Mouse (Mus musculus) embryonic fibroblast, embryonic 13.5 days (primary cell): ENCODE results near the gene Sun5. TPM values are rescaled to one million over a fixed set of nuclear protein-coding genes. Genes with fewer than 3 reads are reported as not detected.
"Not testable (repeated sequence)": the region's sequence is repeated elsewhere in the genome, so short reads cannot be mapped to it uniquely, and the experiment has no call there.

Experiments used
- H3K27ac ChIP-seq: 2 replicates; pipeline ENCODE4 v1.5.1; 2012; ENCODE audit warnings: low read length, control low read depth, inconsistent platforms; ENCODE audit not compliant: insufficient read depth
- H3K4me1 ChIP-seq: 2 replicates; pipeline ENCODE4 v1.6.1; 2011; ENCODE audit warnings: low read length; ENCODE audit not compliant: control insufficient read depth, insufficient read depth
- H3K4me3 ChIP-seq: 2 replicates; pipeline ENCODE4 v1.5.1; 2011; ENCODE audit warnings: mild to moderate bottlenecking, control low read depth, low read length; ENCODE audit not compliant: insufficient read depth
- CTCF ChIP-seq: IDR thresholded peaks from 2 replicates; pipeline ENCODE4 v1.5.1; 2011; ENCODE audit warnings: mild to moderate bottlenecking, control low read depth, low read length, moderate library complexity, borderline replicate concordance; ENCODE audit not compliant: insufficient read depth
- POLR2A ChIP-seq: IDR thresholded peaks from 2 replicates; pipeline ENCODE4 v1.6.1; 2011; ENCODE audit warnings: low read depth, mild to moderate bottlenecking, control low read depth, low read length, moderate library complexity
- polyA plus RNA-seq: library from polyadenylated mRNA; stranded (reverse); fragments of >200 nt; gene quantifications from 2 replicates; pipeline ENCODE4 v1.2.4, GENCODE M21; 2011; ENCODE audit warnings: low read depth; ENCODE audit not compliant: missing spikeins, insufficient read length

Sun5 gene
- polyA plus RNA-seq, 1 experiment: not detected

GRCm38 (mm10) chr2:153809921-153810320 is 61.0 kb downstream of the Sun5 start:
- Histone ChIP-seq H3K4me1 (no peaks in the 10 kb centered on the region), H3K4me3 (no peak overlapping the region), H3K27ac (no peak overlapping the region)
- TF ChIP-seq POLR2A (no peak), CTCF (no peak)

GRCm38 (mm10) chr2:153808841-153809240 is 62.0 kb downstream of the Sun5 start:
- Histone ChIP-seq H3K4me1 (no peaks in the 10 kb centered on the region), H3K27ac (no peak overlapping the region), H3K4me3 (no peak overlapping the region)
- TF ChIP-seq POLR2A (no peak), CTCF (no peak)

GRCm38 (mm10) chr2:153808146-153808545 is 62.7 kb downstream of the Sun5 start:
- Histone ChIP-seq H3K4me3 (no peak overlapping the region), H3K27ac (no peak overlapping the region), H3K4me1 (no peaks in the 10 kb centered on the region)
- no peak for TF ChIP-seq CTCF

GRCm38 (mm10) chr2:153807464-153807863 is 63.4 kb downstream of the Sun5 start:
- H3K4me1 ChIP-seq, H3K4me3 ChIP-seq, H3K27ac ChIP-seq: not testable (repeated sequence)
- peak; percentile 70; the same call in 1 of the 2 replicates for TF ChIP-seq CTCF

Other genes with a start within 250 kb of the Sun5 start
- 34.3 and 35.9 TPM in 2 replicates for gene Commd7, start 238.3 kb downstream of the Sun5 start, polyA plus RNA-seq
- 1.2 and 1.8 TPM in 2 replicates for gene Dnmt3b, start 221.6 kb downstream of the Sun5 start, polyA plus RNA-seq
- not detected in 2 replicates for gene Dnmt3c, start 174.4 kb downstream of the Sun5 start, polyA plus RNA-seq
- 170 and 199 TPM in 2 replicates for gene Mapre1, start 129.8 kb downstream of the Sun5 start, polyA plus RNA-seq
- 0.32 and 0.72 TPM in 2 replicates for gene Efcab8, start 91.2 kb downstream of the Sun5 start, polyA plus RNA-seq
- gene Bpifb2, start 4.0 kb upstream of the Sun5 start, polyA plus RNA-seq: not detected in 2 replicates
- not detected in 2 replicates for gene Bpifb6, start 29.3 kb upstream of the Sun5 start, polyA plus RNA-seq
- gene Bpifb3, start 47.1 kb upstream of the Sun5 start, polyA plus RNA-seq: not detected in 2 replicates
- gene Bpifb4, start 67.1 kb upstream of the Sun5 start, polyA plus RNA-seq: not detected in 2 replicates
- gene Bpifa6, start 103.9 kb upstream of the Sun5 start, polyA plus RNA-seq: not detected in 2 replicates
- not detected in 2 replicates for gene Bpifa2, start 137.2 kb upstream of the Sun5 start, polyA plus RNA-seq